Mouse (Mus musculus) forebrain, embryonic 14.5 days (tissue): ENCODE results near the gene Rab5if. TPM values are rescaled to one million over a fixed set of nuclear protein-coding genes. Genes with fewer than 3 reads are reported as not detected.
"Not testable (repeated sequence)": the region's sequence is repeated elsewhere in the genome, so short reads cannot be mapped to it uniquely, and the experiment has no call there.

Experiments
- ATAC-seq: fragments of 200-750 bp; cut with Nextera tagmentation; 2 replicates; pipeline ENCODE4 v1.8.0; 2017; ENCODE audit warnings: mild to moderate bottlenecking, moderate library complexity
- DNase-seq: peaks from one replicate; pipeline ENCODE4 v3.0.0-alpha.2; 2015; ENCODE audit warnings: low spot score
- H3K27ac ChIP-seq: fragments of 300-500 bp; sonication (generic); 2 replicates; pipeline ENCODE4 v1.5.1; 2014; ENCODE audit warnings: low read depth, mild to moderate bottlenecking, control low read depth, low read length, moderate library complexity
- H3K27me3 ChIP-seq: fragments of 300-500 bp; sonication (generic); replicated peaks from 2 replicates; pipeline ENCODE4 v1.6.1; 2014; ENCODE audit warnings: low read length, control low read depth, mixed read lengths; ENCODE audit not compliant: control insufficient read depth, insufficient read depth
- H3K36me3 ChIP-seq: fragments of 300-500 bp; sonication (generic); 2 replicates; pipeline ENCODE4 v1.6.1; 2014; ENCODE audit warnings: low read length, control low read depth; ENCODE audit not compliant: control insufficient read depth, insufficient read depth
- H3K4me1 ChIP-seq: fragments of 300-500 bp; sonication (generic); 2 replicates; pipeline ENCODE4 v1.6.1; 2014; ENCODE audit warnings: antibody characterized with exemption, low read length, control low read depth; ENCODE audit not compliant: control insufficient read depth, insufficient read depth
- H3K4me2 ChIP-seq: fragments of 300-500 bp; sonication (generic); 2 replicates; pipeline ENCODE4 v1.6.1; 2014; ENCODE audit warnings: mild to moderate bottlenecking, control low read depth, low read length
- H3K4me3 ChIP-seq: fragments of 300-500 bp; sonication (generic); 2 replicates; pipeline ENCODE4 v1.5.1; 2014; ENCODE audit warnings: low read depth, low read length, control low read depth
- H3K9ac ChIP-seq: fragments of 300-500 bp; sonication (generic); 2 replicates; pipeline ENCODE4 v1.6.1; 2014; ENCODE audit warnings: mild to moderate bottlenecking, low read length, control low read depth, moderate library complexity
- H3K9me3 ChIP-seq: fragments of 300-500 bp; sonication (generic); replicated peaks from 2 replicates; pipeline ENCODE4 v1.6.1; 2016; ENCODE audit warnings: low read length, control low read depth, mixed read lengths; ENCODE audit not compliant: control insufficient read depth
- WGBS: fragments of 180-500 bp; shearing (Covaris S2); extraction: QIAGEN DNeasy Blood & Tissue Kit; methylation state at CpG from one replicate; pipeline ENCODE4 v1.1.7; 2014; 5-methylcytosine and 5-hydroxymethylcytosine counted together
- polyA plus RNA-seq: library from polyadenylated mRNA; unstranded; fragments of >200 nt; fragmentation: Nextera tagmentation; extraction: Ambion mirVana; gene quantifications from 2 replicates; pipeline ENCODE4 v1.2.1, GENCODE M21; 2014

Rab5if gene
- polyA plus RNA-seq, 1 experiment from 2014 or later: 174 TPM

DNA sequence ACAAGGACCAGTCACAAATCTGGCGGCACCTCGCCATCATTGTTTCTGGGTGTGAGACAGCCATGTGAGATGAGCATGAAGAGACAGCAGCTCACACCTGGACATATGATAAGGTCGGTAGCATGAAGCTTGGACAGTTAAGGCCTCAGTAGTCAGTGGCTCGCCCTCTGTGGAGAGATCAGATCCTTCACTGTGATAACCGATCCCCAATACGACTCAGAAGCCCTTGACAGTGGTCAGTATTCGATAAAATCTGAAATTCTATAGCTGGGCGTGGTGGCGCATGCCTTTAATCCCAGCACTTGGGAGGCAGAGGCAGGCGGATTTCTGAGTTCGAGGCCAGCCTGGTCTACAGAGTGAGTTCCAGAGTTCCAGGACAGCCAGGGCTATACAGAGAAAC lies 56.3 kb downstream of the Rab5if start:
- 89% methylated on average over 11 of the region's 11 CpGs for WGBS
- H3K36me3 ChIP-seq, H3K4me1 ChIP-seq, H3K9me3 ChIP-seq, H3K27ac ChIP-seq, DNase-seq, H3K27me3 ChIP-seq, H3K4me3 ChIP-seq, H3K9ac ChIP-seq, H3K4me2 ChIP-seq, ATAC-seq: not testable (repeated sequence)

DNA sequence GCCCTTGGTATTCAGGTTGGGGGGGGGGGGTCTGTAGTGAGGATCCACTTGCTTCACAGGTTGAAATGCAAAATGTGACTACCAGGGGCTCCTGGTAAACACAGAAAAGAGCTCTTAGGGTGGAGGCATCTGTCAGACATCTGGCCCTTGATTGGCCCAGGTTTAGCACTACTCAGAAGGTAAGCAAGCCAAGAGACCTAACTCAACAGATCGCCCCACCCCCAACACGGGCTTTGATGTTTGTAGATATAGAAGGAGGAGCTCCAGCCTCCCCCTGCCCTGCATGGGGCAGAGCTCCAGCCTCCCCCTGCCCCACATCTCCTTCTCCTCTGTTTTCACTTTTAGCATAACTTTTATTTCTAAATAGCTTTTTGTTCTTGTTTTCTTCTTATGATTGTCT lies 56.9 kb downstream of the Rab5if start:
- DNase-seq (no peak), ATAC-seq (no peak)
- H3K27ac ChIP-seq: no peak overlapping the region
- H3K9ac ChIP-seq: no peak overlapping the region
- H3K4me1 ChIP-seq: no peaks in the 10 kb centered on the region
- 64% methylated on average over 2 of the region's 2 CpGs for WGBS
- H3K27me3 ChIP-seq: no peaks in the 10 kb centered on the region
- no peak overlapping the region for H3K4me3 ChIP-seq
- no peaks in the 10 kb centered on the region for H3K36me3 ChIP-seq
- no peaks in the 10 kb centered on the region for H3K9me3 ChIP-seq
- no peak overlapping the region for H3K4me2 ChIP-seq

DNA sequence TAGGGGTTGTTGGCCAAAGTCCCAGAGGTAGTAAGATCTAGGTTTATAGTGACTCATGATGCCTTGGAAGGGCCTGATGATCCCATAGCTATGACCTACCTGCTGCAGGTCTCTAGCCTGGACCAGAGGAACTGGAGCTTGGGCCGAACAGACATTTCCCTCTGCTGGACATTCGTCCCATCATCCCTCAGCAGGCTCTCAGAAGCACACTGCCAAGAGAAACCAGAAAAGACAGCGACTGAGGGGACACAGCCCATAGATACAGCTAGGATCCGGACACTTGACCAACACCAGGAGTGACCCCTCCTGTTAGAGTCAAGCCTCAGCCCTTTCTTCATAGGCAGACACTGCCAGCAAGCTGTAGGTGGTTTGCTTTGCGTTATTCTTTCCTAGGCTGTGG lies 60.1 kb downstream of the Rab5if start:
- H3K4me2 ChIP-seq: no peak overlapping the region
- no peaks in the 10 kb centered on the region for H3K4me1 ChIP-seq
- ATAC-seq (no peak), DNase-seq (no peak)
- H3K36me3 ChIP-seq: peaks cover 5% of the 10 kb centered on the region; the same call in 1 of the 2 replicates
- H3K27ac ChIP-seq: no peak overlapping the region
- 87% methylated on average over 5 of the region's 5 CpGs for WGBS
- H3K4me3 ChIP-seq: no peak overlapping the region
- no peaks in the 10 kb centered on the region for H3K27me3 ChIP-seq
- no peaks in the 10 kb centered on the region for H3K9me3 ChIP-seq
- H3K9ac ChIP-seq: no peak overlapping the region

Other genes with a start within 250 kb of the Rab5if start
- gene Dlgap4, start 249.4 kb upstream of the Rab5if start, polyA plus RNA-seq: 307 and 334 TPM in 2 replicates
- gene Myl9, start 87.7 kb upstream of the Rab5if start, polyA plus RNA-seq: 40.5 and 44.1 TPM in 2 replicates
- 45.1 and 48.0 TPM in 2 replicates for gene Tgif2, start 23.1 kb upstream of the Rab5if start, polyA plus RNA-seq
- gene 4930518I15Rik, start 5.2 kb upstream of the Rab5if start, polyA plus RNA-seq: 2.7 and 4.7 TPM in 2 replicates
- gene Sla2, start 24.1 kb downstream of the Rab5if start, polyA plus RNA-seq: 0.09 and 0.11 TPM in 2 replicates
- gene Ndrg3, start 128.9 kb downstream of the Rab5if start, polyA plus RNA-seq: 93.6 and 106 TPM in 2 replicates
- 24.5 and 27.7 TPM in 2 replicates for gene Dsn1, start 144.0 kb downstream of the Rab5if start, polyA plus RNA-seq
- 5.9 and 8.1 TPM in 2 replicates for gene Soga1, start 216.1 kb downstream of the Rab5if start, polyA plus RNA-seq
- gene Tldc2, start 223.9 kb downstream of the Rab5if start, polyA plus RNA-seq: not detected in 2 replicates